Mouse (Mus musculus): ENCODE measurements at regions not wholly inside any gene's neighbourhood (a gene's known extent, or its start where the extent isn't known, plus 50 kb on each side); places are given as distances from the start of the nearest gene placed in this dataset.

DNA sequence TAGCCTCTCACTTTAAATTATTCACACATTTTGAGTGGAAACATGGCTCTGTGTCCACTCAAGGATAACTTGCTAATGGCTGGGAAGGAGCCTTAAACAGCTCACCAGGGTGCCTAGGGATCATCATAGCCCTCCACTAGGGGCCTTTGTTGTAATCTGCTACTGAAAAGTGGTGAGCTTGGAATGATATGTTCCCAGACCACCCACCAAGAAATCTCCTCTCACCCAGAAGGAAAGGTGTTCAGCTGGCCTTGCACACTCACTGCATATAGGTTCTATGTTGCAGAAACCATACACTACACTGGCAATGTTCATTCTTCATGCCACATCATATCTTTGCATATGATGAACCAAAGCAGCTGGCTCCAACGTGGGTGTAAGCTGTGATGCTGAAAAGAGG, 145.1 kb upstream of the Irx1 start:
- DNase-seq (ENCODE audit: low spot score) = no peak
- 0 out of 2 replicates have a peak, but pooled peaks cover 3% of the 10 kb centered on the region for H3K27me3 ChIP-seq (replicated peaks; ENCODE audit: control insufficient read depth, insufficient read depth, low read length)
- H3K4me3 ChIP-seq (ENCODE audit: low read depth, low read length) = no peak overlapping the region
- WGBS = 63% methylated on average over 1 of the region's 1 CpGs
- H3K4me1 ChIP-seq (ENCODE audit: control insufficient read depth, insufficient read depth, low read length) = no peaks in the 10 kb centered on the region
- no peak overlapping the region for H3K27ac ChIP-seq (ENCODE audit: low read depth, low read length)
- no peak for ATAC-seq
- no peaks in the 10 kb centered on the region for H3K9me3 ChIP-seq (replicated peaks; ENCODE audit: control insufficient read depth, low read length)
- H3K4me2 ChIP-seq (ENCODE audit: low read length) = no peak overlapping the region
- H3K9ac ChIP-seq (ENCODE audit: low read length) = no peak overlapping the region
- no peaks in the 10 kb centered on the region for H3K36me3 ChIP-seq (ENCODE audit: control insufficient read depth, insufficient read depth, low read length)

- Histone ChIP-seq H3K4me3 (ENCODE audit: low read depth, low read length) (no peak overlapping the region), H3K36me3 (ENCODE audit: control insufficient read depth, insufficient read depth, low read length) (no peaks in the 10 kb centered on the region), H3K27me3 (replicated peaks; ENCODE audit: control insufficient read depth, insufficient read depth, low read length) (0 out of 2 replicates have a peak, but pooled peaks cover 5% of the 10 kb centered on the region), H3K4me2 (ENCODE audit: low read length) (no peak overlapping the region), H3K27ac (ENCODE audit: low read depth, low read length) (no peak overlapping the region), H3K4me1 (ENCODE audit: control insufficient read depth, insufficient read depth, low read length) (no peaks in the 10 kb centered on the region), H3K9ac (ENCODE audit: low read length) (no peak overlapping the region), H3K9me3 (replicated peaks; ENCODE audit: control insufficient read depth, low read length) (no peaks in the 10 kb centered on the region)
- no peak for DNase-seq (ENCODE audit: low spot score)
- no peak for ATAC-seq
- WGBS = 90% methylated on average over 4 of the region's 4 CpGs
These were observed 150.4 kb upstream of the Irx1 start for GRCm38 (mm10) chr13:72113942-72114341.

- Histone ChIP-seq H3K9ac (ENCODE audit: low read length) (no peak overlapping the region), H3K27me3 (replicated peaks; ENCODE audit: control insufficient read depth, insufficient read depth, low read length) (0 out of 2 replicates have a peak, but pooled peaks cover 5% of the 10 kb centered on the region), H3K27ac (ENCODE audit: low read depth, low read length) (no peak overlapping the region), H3K36me3 (ENCODE audit: control insufficient read depth, insufficient read depth, low read length) (no peaks in the 10 kb centered on the region), H3K4me1 (ENCODE audit: control insufficient read depth, insufficient read depth, low read length) (no peaks in the 10 kb centered on the region), H3K4me2 (ENCODE audit: low read length) (no peak overlapping the region), H3K4me3 (ENCODE audit: low read depth, low read length) (no peak overlapping the region), H3K9me3 (replicated peaks; ENCODE audit: control insufficient read depth, low read length) (no peaks in the 10 kb centered on the region)
- DNase-seq (ENCODE audit: low spot score) (no peak), ATAC-seq (no peak)
- WGBS = 33% methylated on average over 10 of the region's 10 CpGs
These were observed 151.5 kb upstream of the Irx1 start for GRCm38 (mm10) chr13:72114776-72115663.

- H3K4me3 ChIP-seq (ENCODE audit: low read depth, low read length) = no peak overlapping the region
- H3K27ac ChIP-seq (ENCODE audit: low read depth, low read length) = no peak overlapping the region
- ATAC-seq = no peak; the same call in 1 of the 2 replicates
- no peak overlapping the region for H3K9ac ChIP-seq (ENCODE audit: low read length)
- H3K27me3 ChIP-seq (replicated peaks; ENCODE audit: control insufficient read depth, insufficient read depth, low read length) = peaks cover 14% of the 10 kb centered on the region; the same call in 1 of the 2 replicates
- 13% methylated on average over 7 of the region's 7 CpGs for WGBS
- H3K4me2 ChIP-seq (ENCODE audit: low read length) = no peak overlapping the region
- H3K9me3 ChIP-seq (replicated peaks; ENCODE audit: control insufficient read depth, low read length) = no peaks in the 10 kb centered on the region
- no peaks in the 10 kb centered on the region for H3K36me3 ChIP-seq (ENCODE audit: control insufficient read depth, insufficient read depth, low read length)
- H3K4me1 ChIP-seq (ENCODE audit: control insufficient read depth, insufficient read depth, low read length) = peaks cover 13% of the 10 kb centered on the region
- DNase-seq (ENCODE audit: low spot score) = no peak
These were observed 156.9 kb upstream of the Irx1 start for GRCm38 (mm10) chr13:72120467-72120866.

- Histone ChIP-seq H3K36me3 (ENCODE audit: control insufficient read depth, insufficient read depth, low read length) (no peaks in the 10 kb centered on the region), H3K9ac (ENCODE audit: low read length) (no peak overlapping the region), H3K4me1 (ENCODE audit: control insufficient read depth, insufficient read depth, low read length) (peaks cover 13% of the 10 kb centered on the region), H3K4me3 (ENCODE audit: low read depth, low read length) (no peak overlapping the region), H3K27ac (ENCODE audit: low read depth, low read length) (no peak overlapping the region), H3K4me2 (ENCODE audit: low read length) (no peak overlapping the region), H3K9me3 (replicated peaks; ENCODE audit: control insufficient read depth, low read length) (no peaks in the 10 kb centered on the region), H3K27me3 (replicated peaks; ENCODE audit: control insufficient read depth, insufficient read depth, low read length) (peaks cover 14% of the 10 kb centered on the region; the same call in 1 of the 2 replicates)
- WGBS = 4% methylated on average over 6 of the region's 6 CpGs
- DNase-seq (ENCODE audit: low spot score) (peak; percentile 49), ATAC-seq (peak; percentile 51; the same call in 1 of the 2 replicates)
These were observed 157.5 kb upstream of the Irx1 start for GRCm38 (mm10) chr13:72120911-72121553.

DNA sequence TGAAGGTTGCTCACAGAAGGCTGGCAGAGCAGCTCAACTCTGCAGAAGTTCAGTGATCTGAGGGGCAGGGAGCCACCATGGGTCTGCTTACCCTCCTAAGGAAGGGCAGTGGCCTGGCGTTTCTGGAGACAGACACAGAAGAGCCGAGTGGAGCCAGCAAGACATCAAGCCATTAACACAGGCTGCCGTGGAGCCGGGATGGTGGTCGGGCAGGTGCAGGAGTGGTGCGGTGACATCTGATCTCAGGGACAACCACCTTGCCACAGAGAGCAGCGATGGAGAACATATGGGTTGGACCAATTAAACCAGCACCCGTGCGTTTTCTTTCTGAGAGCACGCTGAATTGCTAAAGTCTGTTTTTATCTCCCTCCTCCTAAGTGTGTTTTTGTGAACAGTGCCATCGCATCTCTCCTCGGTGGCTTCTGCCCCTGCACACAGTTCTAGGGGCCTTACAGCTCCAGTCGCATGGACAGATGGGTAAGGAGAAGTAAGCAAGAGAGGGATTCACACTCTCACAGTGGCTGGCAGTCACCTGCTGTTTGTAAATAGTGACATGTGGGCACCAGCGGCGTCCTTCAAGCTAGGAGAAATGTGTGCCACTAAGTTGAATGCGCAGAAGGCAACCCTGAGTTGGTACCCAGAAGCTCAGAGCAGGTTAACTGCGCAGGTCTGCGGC, 158.2 kb upstream of the Irx1 start:
- Histone ChIP-seq H3K9ac (ENCODE audit: low read length) (no peak overlapping the region), H3K9me3 (replicated peaks; ENCODE audit: control insufficient read depth, low read length) (no peaks in the 10 kb centered on the region), H3K27me3 (replicated peaks; ENCODE audit: control insufficient read depth, insufficient read depth, low read length) (peaks cover 12% of the 10 kb centered on the region; the same call in 1 of the 2 replicates), H3K36me3 (ENCODE audit: control insufficient read depth, insufficient read depth, low read length) (no peaks in the 10 kb centered on the region), H3K27ac (ENCODE audit: low read depth, low read length) (no peak overlapping the region), H3K4me2 (ENCODE audit: low read length) (peak overlapping the region; percentile 20; the same call in 1 of the 2 replicates), H3K4me1 (ENCODE audit: control insufficient read depth, insufficient read depth, low read length) (peaks cover 13% of the 10 kb centered on the region), H3K4me3 (ENCODE audit: low read depth, low read length) (no peak overlapping the region)
- peak; percentile 42; the same call in 1 of the 2 replicates for ATAC-seq
- 39% methylated on average over 18 of the region's 18 CpGs for WGBS
- DNase-seq (ENCODE audit: low spot score) = peak; percentile 31

DNA sequence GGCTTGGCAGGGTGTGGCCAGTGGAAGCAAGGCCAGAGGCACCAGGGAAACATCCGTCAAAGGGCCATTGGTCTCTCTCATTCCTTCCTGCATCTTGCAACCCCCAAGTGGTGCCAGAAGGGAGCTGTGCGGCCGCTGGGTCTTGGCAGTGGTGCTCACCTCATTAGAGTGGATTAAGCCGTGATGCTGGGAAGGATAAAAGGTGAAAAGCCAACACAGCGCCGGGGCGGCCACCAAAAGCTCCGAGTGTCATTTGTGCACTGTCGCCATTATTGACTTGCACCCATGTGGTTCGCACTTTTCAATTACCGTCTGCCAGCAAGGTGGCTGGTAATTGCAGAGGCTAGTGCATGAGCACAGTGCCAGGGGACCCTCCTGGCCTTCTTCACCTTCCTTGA, 158.7 kb upstream of the Irx1 start:
- Histone ChIP-seq H3K36me3 (ENCODE audit: control insufficient read depth, insufficient read depth, low read length) (no peaks in the 10 kb centered on the region), H3K4me2 (ENCODE audit: low read length) (peak overlapping the region; percentile 20; the same call in 1 of the 2 replicates), H3K4me1 (ENCODE audit: control insufficient read depth, insufficient read depth, low read length) (peaks cover 13% of the 10 kb centered on the region), H3K9me3 (replicated peaks; ENCODE audit: control insufficient read depth, low read length) (no peaks in the 10 kb centered on the region), H3K9ac (ENCODE audit: low read length) (no peak overlapping the region), H3K4me3 (ENCODE audit: low read depth, low read length) (no peak overlapping the region), H3K27ac (ENCODE audit: low read depth, low read length) (no peak overlapping the region), H3K27me3 (replicated peaks; ENCODE audit: control insufficient read depth, insufficient read depth, low read length) (peaks cover 11% of the 10 kb centered on the region; the same call in 1 of the 2 replicates)
- peak; percentile 38 for DNase-seq (ENCODE audit: low spot score)
- ATAC-seq = peak; percentile 43; the same call in 1 of the 2 replicates
- WGBS = 5% methylated on average over 11 of the region's 11 CpGs

DNA sequence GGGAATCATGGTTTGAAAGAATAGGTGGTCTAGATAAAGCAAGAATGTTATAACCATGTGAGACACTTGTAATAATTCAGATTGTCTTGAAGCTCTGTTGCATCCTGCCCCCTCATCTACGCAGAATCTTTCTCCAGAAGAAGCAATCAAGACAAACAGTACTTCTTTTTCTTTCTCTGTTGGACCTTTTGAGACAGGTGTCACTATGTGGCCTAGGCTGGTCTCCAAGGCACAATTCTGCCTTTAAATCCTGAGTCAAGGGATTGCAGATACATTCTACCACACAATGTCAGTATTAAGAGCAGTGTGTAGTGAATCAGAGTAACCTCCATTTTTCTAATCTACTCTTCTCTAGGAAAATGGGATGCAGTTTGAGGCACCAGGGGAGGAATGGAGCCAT, 164.8 kb upstream of the Irx1 start:
- Histone ChIP-seq H3K4me3 (ENCODE audit: low read depth, low read length) (no peak overlapping the region), H3K9me3 (replicated peaks; ENCODE audit: control insufficient read depth, low read length) (no peaks in the 10 kb centered on the region), H3K27ac (ENCODE audit: low read depth, low read length) (no peak overlapping the region), H3K4me2 (ENCODE audit: low read length) (no peak overlapping the region), H3K9ac (ENCODE audit: low read length) (no peak overlapping the region), H3K36me3 (ENCODE audit: control insufficient read depth, insufficient read depth, low read length) (no peaks in the 10 kb centered on the region), H3K4me1 (ENCODE audit: control insufficient read depth, insufficient read depth, low read length) (no peaks in the 10 kb centered on the region), H3K27me3 (replicated peaks; ENCODE audit: control insufficient read depth, insufficient read depth, low read length) (0 out of 2 replicates have a peak, but pooled peaks cover 5% of the 10 kb centered on the region)
- DNase-seq (ENCODE audit: low spot score) (no peak), ATAC-seq (no peak)
- 97% methylated on average over 1 of the region's 1 CpGs for WGBS

All from forebrain, embryonic 14.5 days (tissue).